Mouse (Mus musculus) layer of hippocampus, postnatal 10 days (tissue): ENCODE results near the gene Mrgbp. TPM values are rescaled to one million over a fixed set of nuclear protein-coding genes. Genes with fewer than 3 reads are reported as not detected.

Source experiments
- DNase-seq, 2 experiments: peaks; one replicate each; pipeline ENCODE4 v3.0.0; 2021; ENCODE audit warnings: low spot score in 2 of 2
- long read RNA-seq: library from polyadenylated mRNA; stranded (forward); transcript quantifications from one replicate; pipeline ENCODE4 v2.0.0, GENCODE M21; 2023
- total RNA-seq, 2 experiments: library from RNA; stranded (reverse); gene quantifications; 2 replicates each; pipeline ENCODE4 v1.2.3; 2021

The Mrgbp gene
- total RNA-seq: 10 to 100 TPM; 21.1 to 27.7 TPM
- long read RNA-seq, transcript Mrgbp-201 (5 exons, 1,510 nt): major isoform, 6 of 71 reads
- long read RNA-seq, partial matches to known transcripts: 54 of 71 reads
- long read RNA-seq, other reads (novel, unspliced or antisense): 2 of 71 reads

GRCm38 (mm10) chr2:180581002-180581401 is at the start of gene Mrgbp:
Mrgbp (plus strand) TSS chr2:180581304.
- DNase-seq: peak in 1 of 2 experiments; percentile 8

- DNase-seq: no peak
Observed at GRCm38 (mm10) chr2:180531671-180532385, 49.3 kb upstream of the Mrgbp start.

GRCm38 (mm10) chr2:180532386-180532995 is 48.6 kb upstream of the Mrgbp start:
- DNase-seq: no peak

- no peak for DNase-seq
Observed at GRCm38 (mm10) chr2:180533237-180533636, 47.9 kb upstream of the Mrgbp start.

GRCm38 (mm10) chr2:180543675-180544074 is 37.4 kb upstream of the Mrgbp start:
- DNase-seq: no peak

GRCm38 (mm10) chr2:180545046-180545445 is 36.1 kb upstream of the Mrgbp start:
- DNase-seq: no peak

GRCm38 (mm10) chr2:180547384-180548106 is 33.6 kb upstream of the Mrgbp start:
- DNase-seq: peak in 1 of 2 experiments; percentile 50

- no peak for DNase-seq
Observed at GRCm38 (mm10) chr2:180552340-180552739, 28.8 kb upstream of the Mrgbp start.

GRCm38 (mm10) chr2:180555219-180555618 is 25.9 kb upstream of the Mrgbp start:
- no peak for DNase-seq

- no peak for DNase-seq
Observed at GRCm38 (mm10) chr2:180556470-180556869, 24.6 kb upstream of the Mrgbp start.

GRCm38 (mm10) chr2:180560245-180560644 is 20.9 kb upstream of the Mrgbp start:
- DNase-seq: no peak

GRCm38 (mm10) chr2:180562146-180562545 is 19.0 kb upstream of the Mrgbp start:
- DNase-seq: no peak

- no peak for DNase-seq
Observed at GRCm38 (mm10) chr2:180563296-180563695, 17.8 kb upstream of the Mrgbp start.

GRCm38 (mm10) chr2:180563841-180564240 is 17.3 kb upstream of the Mrgbp start:
- DNase-seq: peak in 1 of 2 experiments; percentile 31

GRCm38 (mm10) chr2:180566240-180566913 is 14.7 kb upstream of the Mrgbp start:
- peak in 1 of 2 experiments; percentile 52 for DNase-seq

GRCm38 (mm10) chr2:180569028-180569643 is 12.0 kb upstream of the Mrgbp start:
- peak; percentile 53 to 63 for DNase-seq

- no peak for DNase-seq
Observed at GRCm38 (mm10) chr2:180576482-180576881, 4.6 kb upstream of the Mrgbp start.

GRCm38 (mm10) chr2:180578686-180579085 is 2.4 kb upstream of the Mrgbp start:
- DNase-seq: peak; percentile 80 to 84

GRCm38 (mm10) chr2:180582481-180583153 is 1.5 kb downstream of the Mrgbp start:
- DNase-seq: peak; percentile 99

- no peak for DNase-seq
Observed at GRCm38 (mm10) chr2:180583154-180583507, 2.0 kb downstream of the Mrgbp start.
